Mouse (Mus musculus) intestine, postnatal 0 days (tissue): ENCODE measurements around the gene Dapp1. TPM values are rescaled to one million over a fixed set of nuclear protein-coding genes. Genes with fewer than 3 reads are reported as not detected.
A peak's percentile ranks its signal among the peaks of the same experiment; 100 is the strongest.

Source experiments
- ATAC-seq: fragments of 200-750 bp; cut with Nextera tagmentation; 2 replicates; pipeline ENCODE4 v1.8.0; 2017; ENCODE audit warnings: mild to moderate bottlenecking, moderate TSS enrichment, moderate library complexity
- H3K27ac ChIP-seq: fragments of 300-500 bp; sonication (generic); 2 replicates; pipeline ENCODE4 v1.5.1; 2014; ENCODE audit warnings: mild to moderate bottlenecking, low read depth, low read length, moderate library complexity
- H3K27me3 ChIP-seq: fragments of 300-500 bp; sonication (generic); replicated peaks from 2 replicates; pipeline ENCODE4 v1.6.1; 2014; ENCODE audit warnings: low read length, mixed read lengths; ENCODE audit not compliant: control insufficient read depth, insufficient read depth
- H3K36me3 ChIP-seq: fragments of 300-500 bp; sonication (generic); 2 replicates; pipeline ENCODE4 v1.6.1; 2014; ENCODE audit warnings: mild to moderate bottlenecking, moderate library complexity; ENCODE audit not compliant: control insufficient read depth, insufficient read depth
- H3K4me1 ChIP-seq: fragments of 300-500 bp; sonication (generic); replicated peaks from 2 replicates; pipeline ENCODE4 v1.6.1; 2014; ENCODE audit warnings: antibody characterized with exemption, low read length, mixed read lengths; ENCODE audit not compliant: control insufficient read depth, insufficient read depth
- H3K4me2 ChIP-seq: fragments of 300-500 bp; sonication (generic); replicated peaks from 2 replicates; pipeline ENCODE4 v1.6.1; 2014; ENCODE audit warnings: low read depth, mild to moderate bottlenecking, moderate library complexity
- H3K4me3 ChIP-seq: fragments of 300-500 bp; sonication (generic); 2 replicates; pipeline ENCODE4 v1.5.1; 2014; ENCODE audit warnings: low read depth, low read length
- H3K9ac ChIP-seq: fragments of 300-500 bp; sonication (generic); 2 replicates; pipeline ENCODE4 v1.6.1; 2014; ENCODE audit warnings: mild to moderate bottlenecking, low read depth, low read length
- H3K9me3 ChIP-seq: fragments of 300-500 bp; sonication (generic); 2 replicates; pipeline ENCODE4 v1.6.1; 2016; ENCODE audit warnings: mixed run types; ENCODE audit not compliant: control insufficient read depth
- CTCF ChIP-seq: sonication (generic); IDR thresholded peaks from 2 replicates; pipeline ENCODE4 v1.5.1; 2016; ENCODE audit warnings: low read depth, mild to moderate bottlenecking, control low read depth, antibody characterized with exemption, moderate library complexity
- WGBS: fragments of 180-500 bp; shearing (Covaris S2); extraction: QIAGEN DNeasy Blood & Tissue Kit; methylation state at CpG from one replicate; pipeline ENCODE4 v1.1.7; 2014; 5-methylcytosine and 5-hydroxymethylcytosine counted together
- polyA plus RNA-seq: library from polyadenylated mRNA; unstranded; fragments of >200 nt; fragmentation: Nextera tagmentation; extraction: Ambion mirVana; gene quantifications from 2 replicates; pipeline ENCODE4 v1.2.1, GENCODE M21; 2015

Gene Dapp1
- polyA plus RNA-seq, 1 experiment from 2014 or later: 70.6 TPM

DNA sequence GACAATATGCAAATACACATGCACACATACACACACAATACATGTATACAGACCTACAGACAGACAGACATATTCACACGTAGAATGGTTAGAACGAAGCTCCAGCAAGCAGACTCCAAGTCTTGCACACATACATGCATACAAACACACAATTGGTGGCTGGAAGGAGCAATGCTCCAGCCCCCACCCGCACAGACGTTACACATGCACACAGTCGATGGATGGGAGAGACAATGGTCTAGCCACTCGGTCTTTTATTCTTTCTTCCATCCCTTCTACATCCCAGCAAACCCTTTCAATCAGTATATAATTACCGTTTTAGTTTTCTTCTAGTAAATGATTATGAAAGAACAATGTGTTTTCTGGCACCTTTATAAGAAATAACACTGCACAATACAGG lies 14.1 kb upstream of the Dapp1 start:
- Histone ChIP-seq H3K4me1 (no peaks in the 10 kb centered on the region), H3K4me2 (no peak overlapping the region), H3K9ac (no peak overlapping the region), H3K27ac (no peak overlapping the region), H3K36me3 (no peaks in the 10 kb centered on the region), H3K4me3 (no peak overlapping the region), H3K27me3 (no peaks in the 10 kb centered on the region), H3K9me3 (no peaks in the 10 kb centered on the region)
- TF ChIP-seq CTCF: no peak
- WGBS: 85% methylated on average over 7 of the region's 7 CpGs
- ATAC-seq: no peak

DNA sequence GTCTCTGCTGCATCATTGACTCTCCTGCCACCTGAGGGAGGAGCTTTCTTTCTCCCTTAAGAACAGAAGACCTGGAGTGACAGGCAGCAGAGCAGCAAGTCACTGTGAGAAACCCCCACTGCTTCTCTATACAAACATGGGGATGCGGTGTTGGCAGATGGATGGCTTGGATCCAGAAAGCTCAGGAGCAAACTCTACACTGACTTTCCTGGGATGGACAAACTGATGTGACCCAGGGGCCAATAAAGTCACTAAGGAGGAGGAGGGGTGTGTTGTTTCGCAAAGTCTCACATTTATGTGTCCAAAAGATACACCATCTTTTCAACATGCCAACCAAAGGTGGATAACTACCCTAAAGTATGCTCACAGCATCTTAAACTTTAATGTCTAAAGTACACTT lies 12.9 kb upstream of the Dapp1 start:
- no peaks in the 10 kb centered on the region for H3K36me3 ChIP-seq
- no peaks in the 10 kb centered on the region for H3K9me3 ChIP-seq
- no peak for ATAC-seq
- H3K4me1 ChIP-seq: no peaks in the 10 kb centered on the region
- 79% methylated on average over 2 of the region's 2 CpGs for WGBS
- H3K27ac ChIP-seq: no peak overlapping the region
- TF ChIP-seq CTCF: no peak
- H3K27me3 ChIP-seq: no peaks in the 10 kb centered on the region
- no peak overlapping the region for H3K4me3 ChIP-seq
- no peak overlapping the region for H3K9ac ChIP-seq
- no peak overlapping the region for H3K4me2 ChIP-seq

DNA sequence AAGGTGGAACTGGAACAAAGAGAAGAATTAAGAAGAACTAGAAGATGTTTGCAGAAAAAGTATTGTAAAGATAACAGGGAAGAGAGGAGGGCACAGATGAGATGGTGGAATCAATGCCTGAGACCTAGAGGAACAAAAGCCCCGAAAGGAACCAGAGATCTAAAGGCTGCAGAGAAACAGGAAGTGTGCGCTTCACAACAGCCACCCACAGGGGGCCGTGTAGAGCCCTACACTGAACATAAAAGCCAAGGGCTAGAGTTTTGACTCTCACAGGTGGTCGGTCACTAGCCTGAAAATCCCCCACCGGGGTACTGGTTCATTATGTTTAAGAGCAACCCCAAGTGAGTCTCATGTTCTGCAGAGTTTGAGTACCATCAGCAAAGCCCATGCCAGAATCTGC lies 11.0 kb upstream of the Dapp1 start:
- Histone ChIP-seq H3K9me3 (no peaks in the 10 kb centered on the region), H3K4me1 (no peaks in the 10 kb centered on the region), H3K4me3 (no peak overlapping the region), H3K27ac (no peak overlapping the region), H3K4me2 (no peak overlapping the region), H3K27me3 (no peaks in the 10 kb centered on the region), H3K36me3 (no peaks in the 10 kb centered on the region), H3K9ac (no peak overlapping the region)
- WGBS: 79% methylated on average over 5 of the region's 5 CpGs
- ATAC-seq: no peak
- peak; percentile 48 for TF ChIP-seq CTCF

DNA sequence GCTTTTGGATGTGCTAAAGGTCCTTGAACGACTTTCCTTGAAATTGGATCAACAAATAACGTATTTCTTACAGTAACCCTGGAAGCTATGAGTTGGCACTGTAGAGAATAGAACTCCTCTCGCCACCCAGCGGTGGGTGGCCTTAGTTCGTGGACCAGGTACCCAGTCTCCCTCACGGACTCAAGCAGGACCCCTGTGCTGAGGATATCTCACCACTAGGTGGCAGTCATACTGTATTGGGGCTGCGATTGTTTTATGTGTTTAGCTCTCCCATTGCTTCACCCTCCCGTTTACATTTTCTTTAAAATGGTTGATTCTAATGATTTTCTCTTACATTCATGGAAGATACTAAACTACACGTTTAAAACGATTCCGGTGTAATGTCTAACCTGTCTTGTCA lies 9.8 kb upstream of the Dapp1 start:
- no peaks in the 10 kb centered on the region for H3K9me3 ChIP-seq
- 12% methylated on average over 11 of the region's 11 CpGs for WGBS
- H3K36me3 ChIP-seq: no peaks in the 10 kb centered on the region
- no peaks in the 10 kb centered on the region for H3K27me3 ChIP-seq
- H3K27ac ChIP-seq: no peak overlapping the region
- no peaks in the 10 kb centered on the region for H3K4me1 ChIP-seq
- H3K4me2 ChIP-seq: no peak overlapping the region
- peak; percentile 98 for TF ChIP-seq CTCF
- no peak overlapping the region for H3K9ac ChIP-seq
- H3K4me3 ChIP-seq: no peak overlapping the region
- ATAC-seq: peak; percentile 89

DNA sequence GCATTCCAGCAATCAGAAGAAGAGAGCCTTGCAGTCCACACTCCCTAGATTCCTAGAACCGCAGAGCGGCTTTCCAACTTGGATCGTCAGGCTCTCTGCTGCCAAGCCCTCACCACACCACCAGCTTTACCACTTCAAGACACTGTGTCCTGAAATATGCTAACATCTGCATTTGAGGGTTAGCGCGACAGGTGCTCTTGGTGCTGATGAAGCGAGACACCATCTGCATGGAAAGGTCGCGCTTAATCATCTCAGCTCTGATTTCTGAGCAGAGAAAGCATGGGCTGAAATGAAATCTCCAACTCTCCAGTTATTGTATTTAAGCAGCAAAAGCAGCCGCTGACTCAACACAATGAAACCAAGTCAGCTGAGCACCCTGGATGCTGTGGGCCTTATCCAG lies 8.1 kb upstream of the Dapp1 start:
- Histone ChIP-seq H3K27me3 (no peaks in the 10 kb centered on the region), H3K4me3 (no peak overlapping the region), H3K27ac (no peak overlapping the region), H3K4me1 (no peaks in the 10 kb centered on the region), H3K9ac (no peak overlapping the region), H3K4me2 (no peak overlapping the region), H3K9me3 (no peaks in the 10 kb centered on the region), H3K36me3 (no peaks in the 10 kb centered on the region)
- no peak for TF ChIP-seq CTCF
- no peak for ATAC-seq
- WGBS: 94% methylated on average over 9 of the region's 9 CpGs

DNA sequence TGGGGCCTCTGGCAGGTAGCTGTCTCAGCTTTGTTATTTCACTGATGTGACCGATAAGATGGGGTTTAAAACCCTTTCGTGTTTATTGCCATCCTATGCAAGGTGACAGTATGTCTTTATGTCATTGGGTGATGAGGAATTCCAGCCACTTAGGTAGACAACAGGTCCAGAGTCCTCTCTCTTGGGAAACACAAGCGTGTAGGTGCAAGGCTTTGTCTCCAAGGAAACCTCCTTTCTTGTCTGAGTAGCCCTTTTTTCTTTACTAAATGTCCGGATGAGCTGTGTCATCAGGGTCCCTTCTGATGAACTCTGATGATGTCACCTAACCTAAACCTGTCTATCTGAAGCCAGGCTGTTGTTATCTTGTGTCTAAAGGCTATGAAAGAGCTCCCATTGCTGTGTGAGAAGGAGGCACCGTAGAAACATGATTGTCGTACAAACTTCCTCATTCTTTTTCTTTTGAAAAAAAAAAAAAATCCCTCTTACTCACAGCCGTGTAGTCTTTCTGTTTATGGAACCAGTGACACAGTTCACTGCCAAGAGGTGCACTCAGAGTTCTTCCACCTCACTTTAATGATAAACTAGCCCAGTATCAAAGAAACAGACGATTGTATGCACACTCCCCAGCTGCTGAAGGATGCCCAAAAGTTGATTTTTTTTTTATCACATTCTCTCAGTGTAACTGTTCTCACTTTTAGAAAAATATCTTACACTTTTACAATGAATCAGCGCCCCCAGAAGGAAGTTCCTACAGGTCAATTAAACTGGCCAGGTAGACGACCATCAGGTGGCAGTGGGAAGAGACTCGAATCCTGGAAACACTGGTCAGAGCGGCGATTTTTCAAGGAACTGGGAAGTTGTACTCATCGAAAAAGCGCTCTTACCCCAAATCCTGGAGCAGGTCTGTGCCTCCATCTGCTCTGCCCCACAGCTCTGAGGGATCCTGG lies 637 bp downstream of the Dapp1 start:
- no peak for TF ChIP-seq CTCF
- Histone ChIP-seq H3K36me3 (peaks cover 4% of the 10 kb centered on the region; the same call in 1 of the 2 replicates), H3K9me3 (no peaks in the 10 kb centered on the region), H3K4me1 (no peaks in the 10 kb centered on the region), H3K27me3 (no peaks in the 10 kb centered on the region), H3K4me2 (peak overlapping the region; percentile 82), H3K9ac (peak overlapping the region; percentile 74), H3K27ac (peak overlapping the region; percentile 98), H3K4me3 (peak overlapping the region; percentile 63)
- ATAC-seq: peak; percentile 95
- WGBS: 9% methylated on average over 15 of the region's 15 CpGs
